ENCODE assay signal across 10 mouse cellular contexts in the genomic region with DNA sequence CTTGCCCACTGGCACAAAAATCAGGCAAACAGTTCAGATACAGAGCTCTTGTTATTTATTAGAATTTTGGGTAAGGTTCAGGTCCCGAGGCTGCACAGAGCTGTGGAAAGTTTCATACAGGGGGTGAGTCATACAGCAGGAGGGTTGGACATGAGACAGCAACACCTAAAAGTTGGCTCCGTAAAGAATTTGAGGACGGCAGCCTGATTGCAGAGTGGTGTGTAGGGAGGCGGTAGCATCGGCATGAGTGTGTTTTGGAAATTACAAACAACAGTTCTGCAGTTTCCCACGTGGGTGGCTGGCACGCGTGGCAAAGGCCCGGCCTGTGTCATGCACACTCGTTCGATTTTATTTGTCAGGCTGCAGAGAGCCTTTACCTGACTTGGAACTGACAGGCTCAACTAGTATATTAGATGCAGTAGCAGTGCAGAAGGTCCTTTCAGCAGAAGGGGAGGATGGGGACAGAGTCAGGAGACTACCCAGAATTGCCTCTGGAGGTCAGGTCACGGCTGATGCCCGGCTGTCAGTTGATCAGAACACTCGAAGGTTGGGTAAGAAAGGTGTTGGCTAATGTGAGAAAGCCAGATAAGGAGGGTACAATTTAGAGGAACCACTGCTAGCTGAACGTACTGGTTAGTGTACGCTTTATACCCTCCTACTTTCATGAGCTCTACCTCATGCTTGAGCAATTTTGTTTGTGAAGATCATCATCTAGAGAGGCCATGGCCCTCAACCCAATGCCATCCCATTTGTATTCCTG. TPM values are rescaled to one million over a fixed set of nuclear protein-coding genes. Genes with fewer than 3 reads are reported as not detected.
DNase-seq lines count a peak whose midpoint lies in the region; ATAC-seq and TF ChIP-seq lines count a peak whose summit lies in the region.
"Had no signal": no experiment of that assay in that cellular context is flagged by ENCODE, and none has a peak within 500 bp of the region (broad histone marks: within the 10 kb centered on the region; RNA-seq: fewer than 3 reads in every experiment).

No protein-coding gene starts in this region.

- no peak for TF ChIP-seq POLR2A in bone marrow, adult 2 months (IDR thresholded peaks at IDR 0.05; ENCODE audit: borderline replicate concordance, control insufficient read depth, low read depth, low read length)

- H3K4me1 ChIP-seq in bone marrow, adult 2 months (ENCODE audit: control insufficient read depth, insufficient read depth, low read length): peaks cover 3% of the 10 kb centered on the region; the same call in 1 of the 2 replicates

- H3K27ac ChIP-seq in bone marrow, adult 2 months (ENCODE audit: control insufficient read depth, insufficient read depth, low read depth, low read length, poor library complexity): peak overlapping the region; percentile 29; the same call in 1 of the 2 replicates

- peak; percentile 92 for ATAC-seq in megakaryocyte-erythroid progenitor cell, adult 5-6 weeks (replicated peaks; ENCODE audit: low FRiP score, low TSS enrichment, poor library complexity, severe bottlenecking)
- ATAC-seq: Patski had no signal

- no peak for TF ChIP-seq CTCF in bone marrow, adult 2 months (IDR thresholded peaks at IDR 0.05; ENCODE audit: control insufficient read depth, insufficient read depth, low read length)

- peak; percentile 19 for DNase-seq in left cerebral cortex, adult 11 months (ENCODE audit: low spot score)
- DNase-seq in left cerebral cortex, postnatal 4 days: no peak
- DNase-seq in layer of hippocampus, postnatal 36 days: peak; percentile 18 to 53
- DNase-seq in urinary bladder, postnatal 25 days (ENCODE audit: low spot score): no peak
- no peak for DNase-seq in cerebellum, postnatal 14 days
- DNase-seq: thymus, adult 18-20 months had no signal

- 56% methylated on average over 16 of the region's 16 CpGs for WGBS in bone marrow, adult 2 months

- H3K4me3 ChIP-seq in bone marrow, adult 2 months (replicated peaks; ENCODE audit: control insufficient read depth, low read depth, low read length): no peak overlapping the region
- H3K4me3 ChIP-seq: erythroblast, embryonic 14.5 days had no signal

- intact Hi-C loops in left cerebral cortex, postnatal 4 days (cut with DNase I): no loop called here

RNA-seq across cellular contexts. Expression of gene Vps13c, which starts 29.7 kb away (rescaled TPM):
- 10 to 100 TPM; 37.0 to 38.7 TPM for total RNA-seq in left cerebral cortex, postnatal 4 days (2021)
- 4.0 and 8.8 TPM in 2 replicates for polyA plus RNA-seq in bone marrow, adult 2 months (2011; ENCODE audit: insufficient read depth, insufficient read length, low replicate concordance, missing spikeins)
- total RNA-seq in layer of hippocampus, postnatal 36 days (2021): 100 to 1,000 TPM; 107 to 123 TPM
- total RNA-seq in megakaryocyte-erythroid progenitor cell, adult 5-6 weeks (2014; fragmentation: Nextera tagmentation): 34.5 and 39.3 TPM in 2 replicates
- 20.8 and 33.5 TPM in 2 replicates for total RNA-seq in megakaryocyte-erythroid progenitor cell, adult 5-6 weeks (2017)

RNA-seq across cellular contexts. Expression of gene C2cd4a, which starts 37.7 kb away (rescaled TPM):
- total RNA-seq in left cerebral cortex, postnatal 4 days (2021): not detected
- polyA plus RNA-seq in bone marrow, adult 2 months (2011; ENCODE audit: insufficient read depth, insufficient read length, low replicate concordance, missing spikeins): not detected in 2 replicates
- total RNA-seq in layer of hippocampus, postnatal 36 days (2021): 1 to 10 TPM; 2.3 to 3.3 TPM
- not detected in 2 replicates for total RNA-seq in megakaryocyte-erythroid progenitor cell, adult 5-6 weeks (2014; fragmentation: Nextera tagmentation)
- not detected in 2 replicates for total RNA-seq in megakaryocyte-erythroid progenitor cell, adult 5-6 weeks (2017)

Comparison
In these comparisons a context has a peak if more than half of its experiments do, and no peak if none do; other contexts are left out.
1. DNase-seq: peak in left cerebral cortex, adult 11 months (single experiment) and layer of hippocampus, postnatal 36 days (2 of 2); none in left cerebral cortex, postnatal 4 days (single experiment), urinary bladder, postnatal 25 days (single experiment) and cerebellum, postnatal 14 days (0 of 2).